ENCODE assay signal across 14 mouse cellular contexts in genomic region chr9:78096376-78096775, GRCm38 (mm10). TPM values are rescaled to one million over a fixed set of nuclear protein-coding genes. Genes with fewer than 3 reads are reported as not detected.
A peak's percentile ranks its signal among the peaks of the same experiment; 100 is the strongest.
DNase-seq lines count a peak whose midpoint lies in the region; ATAC-seq and TF ChIP-seq lines count a peak whose summit lies in the region.
"Had no signal": no experiment of that assay in that cellular context is flagged by ENCODE, and none has a peak within 500 bp of the region (broad histone marks: within the 10 kb centered on the region; RNA-seq: fewer than 3 reads in every experiment).

No protein-coding gene starts in this region.

- peak; percentile 34 for TF ChIP-seq RAD21 in CH12.LX (IDR thresholded peaks at IDR 0.05; ENCODE audit: low read depth, low read length)

- no peak for TF ChIP-seq EP300 in CH12.LX (IDR thresholded peaks at IDR 0.05; ENCODE audit: low read length)

- no peak overlapping the region for H3K9ac ChIP-seq in intestine, postnatal 0 days (ENCODE audit: low read depth, low read length)
- no peak overlapping the region for H3K9ac ChIP-seq in intestine, embryonic 16.5 days (ENCODE audit: low read depth, low read length)
- no peak overlapping the region for H3K9ac ChIP-seq in CH12.LX (ENCODE audit: insufficient read depth, low read depth)
- H3K9ac ChIP-seq: liver, embryonic 13.5 days had no signal

- no peak overlapping the region for H3K4me2 ChIP-seq in intestine, postnatal 0 days (replicated peaks; ENCODE audit: low read depth)
- H3K4me2 ChIP-seq in intestine, embryonic 16.5 days (ENCODE audit: low read depth, low read length): no peak overlapping the region
- no peak overlapping the region for H3K4me2 ChIP-seq in CH12.LX (ENCODE audit: insufficient read depth, low read depth, poor library complexity, severe bottlenecking)
- H3K4me2 ChIP-seq: liver, embryonic 13.5 days had no signal

- TF ChIP-seq POLR2A in CH12.LX (IDR thresholded peaks at IDR 0.05; ENCODE audit: low read depth, low read length): no peak

- in situ Hi-C loops in CH12.LX (cut with MboI; ENCODE audit: low pct_ligation_motif_present, low pct_unique_long_range_greater_than_20kb, low sequenced_read_pairs): no loop called here

- WGBS in intestine, postnatal 0 days: 95% methylated on average over 5 of the region's 6 CpGs
- 97% methylated on average over 6 of the region's 6 CpGs for WGBS in intestine, embryonic 16.5 days

- no peak overlapping the region for H3K4me3 ChIP-seq in intestine, postnatal 0 days (ENCODE audit: low read depth, low read length)
- H3K4me3 ChIP-seq in intestine, embryonic 16.5 days (ENCODE audit: low read length): no peak overlapping the region
- no peak overlapping the region for H3K4me3 ChIP-seq in CH12.LX (replicated peaks in 1 of 3; ENCODE audit: low read depth in 2 of 3, low read length in 2 of 3, poor library complexity in 1 of 3)
- H3K4me3 ChIP-seq: liver, embryonic 13.5 days had no signal

- peak; percentile 58 for TF ChIP-seq CTCF in intestine, postnatal 0 days (IDR thresholded peaks at IDR 0.05; ENCODE audit: low read depth)
- TF ChIP-seq CTCF in CH12.LX (conservative IDR thresholded peaks at IDR 0.05 in 1 of 2, IDR thresholded peaks at IDR 0.05 in 1 of 2; ENCODE audit: low read depth in 2 of 2, low read length in 2 of 2): peak in 1 of 2 experiments; percentile 54; a peak in 2 of 4 replicates

- H3K27me3 ChIP-seq in intestine, postnatal 0 days (replicated peaks; ENCODE audit: control insufficient read depth, insufficient read depth, low read length): no peaks in the 10 kb centered on the region
- no peaks in the 10 kb centered on the region for H3K27me3 ChIP-seq in intestine, embryonic 16.5 days (replicated peaks; ENCODE audit: control insufficient read depth, insufficient read depth, low read length)
- H3K27me3 ChIP-seq in CH12.LX (replicated peaks): no peaks in the 10 kb centered on the region
- H3K27me3 ChIP-seq: liver, embryonic 13.5 days had no signal

- H3K27ac ChIP-seq in intestine, postnatal 0 days (ENCODE audit: low read depth, low read length): no peak overlapping the region
- H3K27ac ChIP-seq in intestine, embryonic 16.5 days (ENCODE audit: low read length): no peak overlapping the region
- H3K27ac ChIP-seq in CH12.LX (ENCODE audit: insufficient read depth, low read depth): no peak overlapping the region
- H3K27ac ChIP-seq: liver, embryonic 13.5 days had no signal

- H3K79me2 ChIP-seq in CH12.LX (replicated peaks; ENCODE audit: control insufficient read depth, extremely low read depth, insufficient read depth, poor library complexity, severe bottlenecking): no peaks in the 10 kb centered on the region

- dilution Hi-C loops in CH12.LX (cut with MboI; ENCODE audit: extremely low pct_ligation_motif_present, extremely low pct_unique_long_range_greater_than_20kb, low sequenced_read_pairs): no loop called here

- no peaks in the 10 kb centered on the region for H3K9me3 ChIP-seq in intestine, postnatal 0 days (ENCODE audit: control insufficient read depth)
- no peaks in the 10 kb centered on the region for H3K9me3 ChIP-seq in intestine, embryonic 16.5 days (ENCODE audit: control insufficient read depth, low read length)
- peaks cover 11% of the 10 kb centered on the region for H3K9me3 ChIP-seq in CH12.LX (replicated peaks; ENCODE audit: low read length)

- no peaks in the 10 kb centered on the region for H3K4me1 ChIP-seq in intestine, postnatal 0 days (replicated peaks; ENCODE audit: control insufficient read depth, insufficient read depth, low read length)
- H3K4me1 ChIP-seq in intestine, embryonic 16.5 days (ENCODE audit: control insufficient read depth, insufficient read depth, low read length): no peaks in the 10 kb centered on the region
- peaks cover 0 to 11% of the 10 kb centered on the region in 2 experiments; a peak in 2 of 4 replicates for H3K4me1 ChIP-seq in CH12.LX (ENCODE audit: control insufficient read depth in 1 of 2, insufficient read depth in 2 of 2)

- no peak for ATAC-seq in intestine, postnatal 0 days
- no peak for ATAC-seq in intestine, embryonic 16.5 days
- peak; percentile 69 for ATAC-seq in erythroid progenitor cell, adult 5-6 weeks (replicated peaks; ENCODE audit: low FRiP score, poor library complexity, severe bottlenecking)
- ATAC-seq: midbrain, embryonic 16.5 days had no signal

- DNase-seq in 3134 (ENCODE audit: extremely low read depth, insufficient read length, low spot score) (peak; percentile 11), CH12.LX (ENCODE audit: extremely low read depth) (no peak)
- DNase-seq in Muller cell, postnatal 12 days (ENCODE audit: inconsistent ontology term): no peak
- no peak for DNase-seq in right cerebral cortex, postnatal 14 days
- no peak for DNase-seq in urinary bladder, postnatal 4 days (ENCODE audit: low spot score in 2 of 2)
- DNase-seq: kidney, adult 11 months; liver, embryonic 13.5 days had no signal

- H3K36me3 ChIP-seq in intestine, postnatal 0 days (ENCODE audit: control insufficient read depth, insufficient read depth): peaks cover 77% of the 10 kb centered on the region
- H3K36me3 ChIP-seq in intestine, embryonic 16.5 days (ENCODE audit: control insufficient read depth, insufficient read depth, low read length): peaks cover 32% of the 10 kb centered on the region
- H3K36me3 ChIP-seq in CH12.LX (replicated peaks in 1 of 2; ENCODE audit: control insufficient read depth in 1 of 2, insufficient read depth in 1 of 2, low read length in 1 of 2): peaks cover 43 to 79% of the 10 kb centered on the region in 2 experiments

TF ChIP-seq in CH12.LX, 34 proteins besides CTCF, POLR2A, EP300 and RAD21:
- peak; percentile 35; the same call in 1 of the 2 replicates for TF ChIP-seq SMC3 (IDR thresholded peaks at IDR 0.05; ENCODE audit: low read depth, low read length)
- no peak for TF ChIP-seq JUN (IDR thresholded peaks at IDR 0.05; ENCODE audit: insufficient read depth, low read depth, low read length)

RNA-seq across cellular contexts. Expression of gene Fbxo9, which starts 12.5 kb away (rescaled TPM):
- 37.7 and 40.2 TPM in 2 replicates for polyA plus RNA-seq in intestine, postnatal 0 days (2015; fragmentation: Nextera tagmentation; extraction: Ambion mirVana)
- polyA plus RNA-seq in intestine, embryonic 16.5 days (2015; fragmentation: Nextera tagmentation; extraction: Ambion mirVana): 39.8 and 43.3 TPM in 2 replicates
- total RNA-seq in CH12.LX (2012; rRNA removed): 18.3 and 20.8 TPM in 2 replicates
- 24.2 and 25.5 TPM in 2 replicates for total RNA-seq in CH12.LX (2014; rRNA removed)
- 12.7 and 14.3 TPM in 2 replicates for polyA plus RNA-seq in CH12.LX (2012; ENCODE audit: insufficient read length, low read depth)
- total RNA-seq in erythroid progenitor cell, adult 5-6 weeks (2015; ENCODE audit: low replicate concordance): 223 and 268 TPM in 2 replicates
- total RNA-seq in erythroid progenitor cell, adult 5-6 weeks (2017; ENCODE audit: low replicate concordance): 169 and 259 TPM in 2 replicates

RNA-seq across cellular contexts. Expression of gene Ick, which starts 12.6 kb away (rescaled TPM):
- polyA plus RNA-seq in intestine, postnatal 0 days (2015; fragmentation: Nextera tagmentation; extraction: Ambion mirVana): 27.3 and 28.2 TPM in 2 replicates
- polyA plus RNA-seq in intestine, embryonic 16.5 days (2015; fragmentation: Nextera tagmentation; extraction: Ambion mirVana): 28.1 and 29.9 TPM in 2 replicates
- 3.4 and 4.8 TPM in 2 replicates for total RNA-seq in CH12.LX (2012; rRNA removed)
- 4.5 and 5.0 TPM in 2 replicates for total RNA-seq in CH12.LX (2014; rRNA removed)
- 5.4 and 7.1 TPM in 2 replicates for polyA plus RNA-seq in CH12.LX (2012; ENCODE audit: insufficient read length, low read depth)
- 2.1 and 12.3 TPM in 2 replicates for total RNA-seq in erythroid progenitor cell, adult 5-6 weeks (2015; ENCODE audit: low replicate concordance)
- 0.90 and 5.2 TPM in 2 replicates for total RNA-seq in erythroid progenitor cell, adult 5-6 weeks (2017; ENCODE audit: low replicate concordance)

RNA-seq across cellular contexts. Expression of gene Gcm1, which starts 44.7 kb away (rescaled TPM):
- not detected in 2 replicates for polyA plus RNA-seq in intestine, postnatal 0 days (2015; fragmentation: Nextera tagmentation; extraction: Ambion mirVana)
- polyA plus RNA-seq in intestine, embryonic 16.5 days (2015; fragmentation: Nextera tagmentation; extraction: Ambion mirVana): not detected in 2 replicates
- total RNA-seq in CH12.LX (2012; rRNA removed) (not detected in 2 replicates), CH12.LX (2014; rRNA removed) (not detected in 2 replicates)
- not detected in 2 replicates for polyA plus RNA-seq in CH12.LX (2012; ENCODE audit: insufficient read length, low read depth)
- not detected in 2 replicates for total RNA-seq in erythroid progenitor cell, adult 5-6 weeks (2015; ENCODE audit: low replicate concordance)
- total RNA-seq in erythroid progenitor cell, adult 5-6 weeks (2017; ENCODE audit: low replicate concordance): not detected in 2 replicates
- total RNA-seq: layer of hippocampus, postnatal 10 days had no signal
- polyA plus RNA-seq: heart, embryonic 14.5 days; liver, embryonic 13.5 days; midbrain, embryonic 16.5 days; stomach, embryonic 14.5 days had no signal
